Mouse (Mus musculus) testis, adult 2 months (tissue): ENCODE results near the gene Arhgap15. TPM values are rescaled to one million over a fixed set of nuclear protein-coding genes. Genes with fewer than 3 reads are reported as not detected.

Source experiments
- H3K27ac ChIP-seq: fragments of 200-500 bp; 2 replicates; pipeline ENCODE4 v1.5.1; 2012; ENCODE audit warnings: low read depth, low read length; ENCODE audit not compliant: control insufficient read depth, insufficient read depth
- H3K27me3 ChIP-seq: fragments of 200-500 bp; 2 replicates; pipeline ENCODE4 v1.6.1; 2012; ENCODE audit warnings: mild to moderate bottlenecking, low read length, moderate library complexity; ENCODE audit not compliant: control insufficient read depth, insufficient read depth
- H3K36me3 ChIP-seq: fragments of 200-500 bp; 2 replicates; pipeline ENCODE4 v1.6.1; 2012; ENCODE audit warnings: mild to moderate bottlenecking, low read length; ENCODE audit not compliant: control insufficient read depth, insufficient read depth
- H3K4me1 ChIP-seq: fragments of 200-500 bp; 2 replicates; pipeline ENCODE4 v1.6.1; 2012; ENCODE audit warnings: low read length; ENCODE audit not compliant: control insufficient read depth, insufficient read depth
- H3K4me3 ChIP-seq: fragments of 200-500 bp; 2 replicates; pipeline ENCODE4 v1.5.1; 2012; ENCODE audit warnings: low read depth, mild to moderate bottlenecking, low read length, moderate library complexity, mixed read lengths; ENCODE audit not compliant: control insufficient read depth
- CTCF ChIP-seq: fragments of 200-500 bp; IDR thresholded peaks from 2 replicates; pipeline ENCODE4 v1.5.1; 2012; ENCODE audit warnings: low read depth, mild to moderate bottlenecking, inconsistent platforms, low read length, moderate library complexity; ENCODE audit not compliant: control insufficient read depth, insufficient read depth, insufficient replicate concordance
- POLR2A ChIP-seq: fragments of 200-500 bp; IDR thresholded peaks from 2 replicates; pipeline ENCODE4 v1.6.1; 2012; ENCODE audit warnings: low read depth, mild to moderate bottlenecking, inconsistent platforms, low read length, moderate library complexity; ENCODE audit not compliant: control insufficient read depth
- polyA plus RNA-seq: library from polyadenylated mRNA; depleted of rRNA; stranded (reverse); fragments of >200 nt; gene quantifications from 2 replicates; pipeline ENCODE4 v1.2.3, GENCODE M21; 2012

Gene Arhgap15
- polyA plus RNA-seq, 1 experiment: 0.43 TPM

GRCm38 (mm10) chr2:43945679-43946078, 197.1 kb downstream of the Arhgap15 start:
- Histone ChIP-seq H3K27ac (no peak overlapping the region), H3K27me3 (no peaks in the 10 kb centered on the region), H3K36me3 (no peaks in the 10 kb centered on the region), H3K4me3 (no peak overlapping the region), H3K4me1 (no peaks in the 10 kb centered on the region)
- TF ChIP-seq CTCF (no peak), POLR2A (no peak)

- Histone ChIP-seq H3K4me3 (no peak overlapping the region), H3K4me1 (no peaks in the 10 kb centered on the region), H3K27ac (no peak overlapping the region), H3K36me3 (no peaks in the 10 kb centered on the region), H3K27me3 (no peaks in the 10 kb centered on the region)
- TF ChIP-seq POLR2A: no peak
- TF ChIP-seq CTCF: no peak
These were observed 201.3 kb downstream of the Arhgap15 start for GRCm38 (mm10) chr2:43949775-43950492.

DNA sequence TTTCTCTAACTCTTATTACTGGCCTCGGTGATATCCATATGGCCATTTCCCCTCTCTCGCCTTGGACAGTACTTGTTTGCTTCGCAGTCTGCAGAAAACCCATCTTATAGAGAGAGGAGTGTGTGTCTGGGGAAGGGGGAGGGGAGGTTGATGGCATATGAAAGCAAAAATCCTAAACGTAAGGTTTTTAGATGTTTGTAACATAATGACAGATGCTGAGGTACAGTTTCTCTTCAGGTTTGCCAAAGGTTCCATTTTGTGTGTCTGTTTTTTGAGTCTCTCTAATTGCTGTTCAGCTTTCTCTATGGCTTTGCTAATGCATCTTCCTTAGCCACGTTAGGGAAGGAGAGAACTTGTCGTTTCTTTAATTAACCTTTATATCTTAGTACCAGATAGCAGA, 202.1 kb downstream of the Arhgap15 start:
- Histone ChIP-seq H3K36me3 (no peaks in the 10 kb centered on the region), H3K4me3 (no peak overlapping the region), H3K27ac (no peak overlapping the region), H3K4me1 (no peaks in the 10 kb centered on the region), H3K27me3 (no peaks in the 10 kb centered on the region)
- TF ChIP-seq CTCF (no peak), POLR2A (no peak)

- no peak overlapping the region for H3K4me3 ChIP-seq
- no peaks in the 10 kb centered on the region for H3K36me3 ChIP-seq
- no peak overlapping the region for H3K27ac ChIP-seq
- H3K4me1 ChIP-seq: no peaks in the 10 kb centered on the region
- no peaks in the 10 kb centered on the region for H3K27me3 ChIP-seq
- TF ChIP-seq POLR2A: no peak
- TF ChIP-seq CTCF: no peak
These were observed 210.6 kb downstream of the Arhgap15 start for GRCm38 (mm10) chr2:43959189-43959588.

DNA sequence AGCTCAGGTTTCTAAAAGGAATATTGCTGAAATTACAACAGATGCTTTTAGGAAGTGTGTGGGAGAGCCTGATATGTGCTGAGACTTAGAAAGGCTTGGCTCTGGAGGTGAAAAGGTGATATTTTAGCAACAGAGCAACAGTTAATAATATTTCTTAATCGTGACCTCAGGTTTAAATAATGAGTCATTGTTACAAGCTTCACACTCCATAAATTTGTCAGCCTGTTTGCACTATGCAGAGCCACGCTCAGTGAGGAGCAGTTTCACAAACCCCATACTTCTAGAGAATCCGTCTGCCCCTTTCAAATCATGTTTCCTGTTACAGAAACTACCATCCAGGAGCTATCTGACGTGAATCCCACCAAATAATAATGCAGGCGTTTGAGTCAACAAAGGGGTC, 213.8 kb downstream of the Arhgap15 start:
- H3K4me3 ChIP-seq: no peak overlapping the region
- no peaks in the 10 kb centered on the region for H3K36me3 ChIP-seq
- H3K27me3 ChIP-seq: no peaks in the 10 kb centered on the region
- H3K27ac ChIP-seq: no peak overlapping the region
- H3K4me1 ChIP-seq: no peaks in the 10 kb centered on the region
- TF ChIP-seq CTCF: no peak
- no peak for TF ChIP-seq POLR2A

GRCm38 (mm10) chr2:43968581-43968980, 220.0 kb downstream of the Arhgap15 start:
- H3K36me3 ChIP-seq: no peaks in the 10 kb centered on the region
- H3K27me3 ChIP-seq: no peaks in the 10 kb centered on the region
- H3K4me1 ChIP-seq: no peaks in the 10 kb centered on the region
- TF ChIP-seq CTCF: no peak
- H3K4me3 ChIP-seq: no peak overlapping the region
- H3K27ac ChIP-seq: no peak overlapping the region

DNA sequence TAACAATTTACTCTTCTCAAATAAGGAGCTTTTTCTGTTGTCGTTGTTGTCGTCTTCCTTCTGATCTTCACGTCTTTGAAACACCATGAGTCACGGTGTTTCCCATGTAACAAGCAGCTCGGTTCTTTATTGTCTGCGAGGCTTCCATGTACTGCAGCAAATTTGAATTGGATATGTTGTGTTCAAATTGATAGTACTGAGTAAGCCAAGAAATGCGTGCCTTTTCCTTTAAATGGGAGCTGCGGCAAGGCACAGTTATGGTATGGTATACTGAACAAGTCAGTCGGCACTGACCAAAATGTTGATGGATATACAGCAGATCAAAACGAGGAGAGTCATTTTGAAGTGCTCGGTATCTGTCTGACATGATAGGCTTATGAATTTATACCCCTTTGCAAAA, 229.1 kb downstream of the Arhgap15 start:
- TF ChIP-seq CTCF (no peak), POLR2A (no peak)
- no peak overlapping the region for H3K4me3 ChIP-seq
- no peak overlapping the region for H3K27ac ChIP-seq
- H3K27me3 ChIP-seq: no peaks in the 10 kb centered on the region
- H3K36me3 ChIP-seq: no peaks in the 10 kb centered on the region
- H3K4me1 ChIP-seq: no peaks in the 10 kb centered on the region

- no peak overlapping the region for H3K4me3 ChIP-seq
- TF ChIP-seq CTCF (no peak), POLR2A (no peak)
- no peaks in the 10 kb centered on the region for H3K36me3 ChIP-seq
- H3K27ac ChIP-seq: no peak overlapping the region
- no peaks in the 10 kb centered on the region for H3K4me1 ChIP-seq
- no peaks in the 10 kb centered on the region for H3K27me3 ChIP-seq
These were observed 229.8 kb downstream of the Arhgap15 start for GRCm38 (mm10) chr2:43978177-43979013.
